Mouse (Mus musculus): ENCODE data around the gene Mboat1.

Mboat1 gene

DNA sequence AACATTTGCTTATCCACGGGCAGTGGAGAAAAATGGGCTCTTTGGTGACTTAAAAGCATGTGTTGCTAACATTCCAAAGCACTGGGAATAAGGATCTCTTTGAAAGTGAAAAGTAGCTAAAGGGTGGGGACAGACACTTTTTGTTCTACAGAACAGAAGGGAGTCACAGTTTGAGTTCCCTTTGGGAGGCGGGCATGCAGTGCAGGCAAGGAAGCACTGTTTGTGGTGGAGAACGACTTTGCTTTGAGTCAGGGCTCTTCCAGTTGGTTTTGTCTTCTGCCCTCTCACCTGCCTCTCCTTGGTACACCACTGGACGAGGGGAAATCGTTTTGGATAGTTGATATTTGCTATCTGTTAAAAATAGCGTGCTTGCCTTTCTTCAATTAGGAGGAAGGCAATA is 49.7 kb downstream of the Mboat1 start:
- DNase-seq (ENCODE audit: low read depth, low spot score), result no peak

- DNase-seq (ENCODE audit: low read depth, low spot score), result peak; percentile 28
Observed at GRCm38 (mm10) chr13:30186456-30186855, 50.2 kb downstream of the Mboat1 start.

- no peak for DNase-seq (ENCODE audit: low read depth, low spot score)
Observed at GRCm38 (mm10) chr13:30192031-30192716, 55.9 kb downstream of the Mboat1 start.

DNA sequence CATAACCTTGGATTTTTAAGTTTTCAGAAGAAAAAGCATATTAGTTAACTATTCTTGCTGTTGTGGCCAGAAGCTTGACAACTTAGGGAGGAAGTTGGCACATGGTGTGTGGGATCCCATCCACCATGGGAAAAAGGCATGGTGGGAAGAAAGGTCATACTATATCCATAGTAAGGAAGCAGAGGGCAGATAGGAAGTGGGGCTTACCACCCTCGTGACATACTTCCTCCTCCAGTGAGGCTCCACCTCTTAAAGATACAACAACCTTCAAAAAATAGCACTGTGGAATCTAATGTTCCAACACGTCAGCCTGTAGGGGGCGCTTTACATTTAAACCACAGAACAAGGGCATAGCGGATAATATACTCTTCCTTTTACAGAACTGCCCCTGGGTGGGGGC is 57.1 kb downstream of the Mboat1 start:
- DNase-seq (ENCODE audit: low read depth, low spot score), result no peak

DNA sequence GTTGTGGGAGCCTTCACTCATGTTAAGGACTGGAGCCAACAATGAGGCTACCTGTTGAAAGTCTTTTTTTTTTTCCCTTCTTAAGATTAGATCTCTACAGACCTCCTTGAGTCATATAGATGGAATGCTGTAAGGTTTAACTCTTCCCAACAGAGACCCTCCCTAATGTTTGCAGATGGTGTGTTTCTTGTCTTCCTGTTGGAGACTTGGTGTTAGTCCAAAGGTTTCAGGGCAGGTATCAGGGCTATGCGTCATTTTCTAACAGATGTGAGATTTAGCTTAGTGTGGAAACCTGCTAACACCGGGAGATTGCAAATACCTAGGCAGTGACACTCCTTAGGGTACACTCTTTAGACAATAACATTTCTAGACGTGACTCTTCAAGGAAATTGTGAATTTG is 58.5 kb downstream of the Mboat1 start:
- no peak for DNase-seq (ENCODE audit: low read depth, low spot score)

DNA sequence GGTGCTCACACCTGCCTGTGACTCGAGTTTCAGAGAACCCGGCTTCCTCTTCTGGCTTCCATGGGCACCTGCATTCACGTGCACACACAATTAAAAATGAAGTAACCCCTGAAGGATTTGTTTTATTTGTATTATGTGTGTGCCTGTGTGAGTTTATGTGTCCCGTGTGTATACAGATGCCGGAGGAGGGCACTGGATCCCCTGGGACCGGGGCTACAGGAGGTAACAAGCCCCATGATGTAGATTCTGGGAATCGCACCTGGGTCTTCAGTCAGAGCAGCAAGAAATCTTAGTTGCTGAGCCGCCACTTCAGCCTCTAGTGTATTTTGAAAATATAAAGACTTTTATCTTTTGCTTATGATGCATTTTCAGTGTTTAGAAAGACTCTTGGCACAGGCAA is 60.4 kb downstream of the Mboat1 start:
- no peak for DNase-seq (ENCODE audit: low read depth, low spot score)

- no peak for DNase-seq (ENCODE audit: low read depth, low spot score)
Observed at GRCm38 (mm10) chr13:30198101-30198570, 61.8 kb downstream of the Mboat1 start.

GRCm38 (mm10) chr13:30199821-30200220 is 63.5 kb downstream of the Mboat1 start:
- no peak for DNase-seq (ENCODE audit: low read depth, low spot score)

GRCm38 (mm10) chr13:30200737-30201136 is 64.4 kb downstream of the Mboat1 start:
- DNase-seq (ENCODE audit: low read depth, low spot score), result no peak

- DNase-seq (ENCODE audit: low read depth, low spot score), result no peak
Observed at GRCm38 (mm10) chr13:30203018-30203417, 66.7 kb downstream of the Mboat1 start.

DNA sequence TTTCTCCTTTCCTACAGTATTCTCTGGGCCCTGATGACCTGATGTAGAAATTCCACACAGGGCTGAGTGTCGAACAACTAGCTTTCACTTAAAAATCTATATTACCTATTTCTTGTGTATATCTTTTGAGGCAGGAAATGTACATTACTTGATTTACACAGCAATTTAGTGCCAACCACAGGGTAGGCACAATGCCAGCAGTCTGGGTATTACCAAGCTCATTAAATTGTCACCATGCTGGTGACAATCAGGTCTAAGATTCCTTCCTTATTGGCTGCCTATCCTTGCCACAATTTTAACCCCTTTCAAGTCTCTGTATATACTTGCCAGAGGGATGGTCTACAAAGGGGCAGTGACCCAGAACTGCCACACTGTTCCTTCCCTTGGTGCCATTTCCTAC is 71.9 kb downstream of the Mboat1 start:
- no peak for DNase-seq (ENCODE audit: low read depth, low spot score)

DNA sequence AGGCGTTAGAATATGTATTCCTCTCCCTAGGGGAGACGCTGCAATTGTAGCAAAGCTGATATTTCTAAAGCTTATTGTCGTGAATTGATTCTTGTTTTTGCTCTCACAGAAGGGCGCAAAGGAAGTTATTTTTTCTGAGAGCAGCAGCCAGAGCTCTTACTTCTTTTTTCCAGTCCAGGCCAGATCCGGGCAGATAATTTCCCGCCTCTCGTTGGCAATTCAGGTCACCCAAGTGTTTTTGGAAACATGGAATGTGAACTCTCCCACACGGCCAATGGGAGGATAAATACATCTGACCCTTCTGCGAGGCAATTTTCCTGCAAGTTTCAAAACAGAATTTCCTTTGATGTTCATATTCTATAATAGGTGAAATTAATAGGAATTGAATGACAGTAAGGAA is 77.0 kb downstream of the Mboat1 start:
- no peak for DNase-seq (ENCODE audit: low read depth, low spot score)

DNA sequence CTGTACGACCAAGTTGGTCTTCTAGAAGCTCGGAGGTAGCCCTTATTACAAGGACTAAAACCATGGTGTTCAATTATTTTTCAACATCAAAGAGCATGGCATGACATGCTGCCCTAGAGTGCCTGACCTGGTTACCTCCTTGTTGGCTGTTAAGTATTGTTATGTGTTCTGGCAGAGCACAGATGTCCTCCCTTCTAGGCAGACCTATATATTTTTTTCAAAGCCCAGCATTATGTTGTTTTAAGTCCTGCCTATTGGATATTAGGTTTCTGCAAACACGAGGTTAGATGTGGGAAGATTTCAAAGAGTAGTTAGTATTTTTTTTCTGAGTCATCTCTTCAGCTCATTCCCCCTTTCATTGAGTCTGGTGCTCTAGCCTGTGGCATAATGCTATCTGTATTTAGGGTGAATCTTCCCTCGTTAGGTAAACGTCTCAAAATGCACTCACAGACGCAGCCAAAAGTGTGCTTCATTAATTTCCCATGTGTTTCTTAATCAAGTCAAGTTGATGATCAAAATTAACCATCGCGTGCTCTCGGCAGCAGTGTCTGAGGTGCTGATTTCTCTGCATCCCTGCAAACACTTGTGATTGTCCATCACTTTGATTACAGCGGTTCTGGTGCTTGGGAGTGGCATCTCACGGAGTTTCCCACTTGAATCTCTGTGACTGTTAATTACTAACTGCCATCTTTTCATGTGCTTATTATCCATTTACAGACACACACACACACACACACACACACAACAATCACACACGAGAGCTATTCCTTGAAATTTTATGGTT is 81.5 kb downstream of the Mboat1 start:
- no peak for DNase-seq (ENCODE audit: low read depth, low spot score)

DNA sequence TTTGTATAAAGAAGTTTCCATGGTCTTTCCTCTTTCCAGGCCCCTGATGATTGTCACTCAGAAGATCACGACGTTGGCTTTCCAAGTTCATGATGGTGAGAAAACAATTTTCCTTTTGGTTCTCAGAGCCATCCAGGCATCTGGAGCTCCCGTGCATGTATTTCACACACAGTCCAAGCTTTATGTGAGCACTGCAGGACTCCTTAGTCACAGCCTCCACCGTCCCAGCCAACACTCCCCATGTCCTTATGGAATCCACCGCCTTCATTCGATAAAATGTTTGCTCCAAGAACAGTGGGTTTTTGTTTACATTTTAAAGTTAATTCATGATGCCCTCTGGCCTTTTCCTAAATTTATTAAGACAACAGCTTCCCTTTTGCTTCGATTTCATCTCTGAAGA is 83.3 kb downstream of the Mboat1 start:
- no peak for DNase-seq (ENCODE audit: low read depth, low spot score)

GRCm38 (mm10) chr13:30221316-30221715 is 85.0 kb downstream of the Mboat1 start:
- DNase-seq (ENCODE audit: low read depth, low spot score), result no peak

DNA sequence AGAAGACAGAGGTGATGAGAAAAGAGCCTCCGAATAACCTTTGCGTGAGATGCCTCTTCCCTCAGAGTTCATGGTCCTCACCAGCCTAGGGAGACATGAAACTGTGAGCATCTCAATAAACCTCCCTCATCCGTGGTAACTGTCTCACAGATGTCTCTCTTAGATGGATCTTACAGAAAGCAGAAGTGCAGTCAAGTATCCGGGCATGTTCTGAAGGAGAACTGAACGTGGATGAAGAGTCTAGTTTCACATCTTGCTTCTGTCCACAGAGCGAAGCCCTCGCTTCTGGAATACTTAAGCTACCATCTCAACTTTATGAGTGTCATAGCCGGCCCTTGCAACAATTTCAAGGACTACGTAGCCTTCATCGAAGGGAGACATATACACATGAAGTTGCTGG is 87.8 kb downstream of the Mboat1 start:
- no peak for DNase-seq (ENCODE audit: low read depth, low spot score)

GRCm38 (mm10) chr13:30224659-30225058 is 88.4 kb downstream of the Mboat1 start:
- no peak for DNase-seq (ENCODE audit: low read depth, low spot score)

- no peak for DNase-seq (ENCODE audit: low read depth, low spot score)
Observed at GRCm38 (mm10) chr13:30228762-30229161, 92.5 kb downstream of the Mboat1 start.

DNA sequence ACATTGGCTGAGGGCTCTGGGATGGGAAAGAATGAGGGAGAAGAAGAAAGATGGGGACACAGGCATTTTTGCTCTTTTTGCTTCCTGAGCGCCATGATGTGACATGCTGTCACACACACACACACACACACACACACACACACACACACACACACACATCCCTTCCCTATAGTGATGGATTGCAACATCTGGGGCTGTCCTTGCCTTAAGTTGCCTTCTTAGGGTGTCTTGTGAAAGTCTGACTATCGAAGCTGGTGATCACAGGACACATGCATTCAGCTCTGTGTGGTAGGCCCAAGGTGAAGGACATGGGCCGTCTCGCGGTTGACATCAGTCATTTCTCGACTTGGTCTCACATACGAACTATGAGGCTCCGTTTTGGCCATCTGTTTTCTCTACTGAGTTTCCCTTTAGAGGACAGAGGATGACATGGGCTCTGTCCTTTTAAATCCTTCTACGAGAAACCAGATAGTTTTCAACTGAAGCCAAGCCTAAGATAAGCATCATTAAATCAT is 93.4 kb downstream of the Mboat1 start:
- DNase-seq (ENCODE audit: low read depth, low spot score), result no peak

GRCm38 (mm10) chr13:30235056-30235750 is 98.9 kb downstream of the Mboat1 start:
- no peak for DNase-seq (ENCODE audit: low read depth, low spot score)

DNA sequence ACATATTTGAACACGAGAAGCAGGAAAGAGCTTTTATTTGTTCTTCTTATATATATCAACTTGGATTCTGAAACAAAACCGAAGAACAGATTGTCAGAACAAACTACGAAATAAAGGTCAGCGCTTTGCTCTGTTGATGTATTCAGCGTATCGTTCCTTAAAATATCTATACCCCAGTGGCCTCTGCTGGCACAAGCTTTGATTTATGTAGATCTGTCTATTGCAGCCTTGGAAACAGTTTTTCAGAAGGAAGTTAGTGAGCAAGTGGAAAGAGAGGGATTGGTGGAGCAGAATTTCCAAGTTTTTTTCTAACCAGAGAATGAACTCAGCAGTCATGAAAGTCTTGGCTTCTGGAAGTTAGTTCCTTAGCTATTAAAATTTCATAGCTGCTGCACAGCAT is 103.1 kb downstream of the Mboat1 start:
- DNase-seq (ENCODE audit: low read depth, low spot score), result no peak

- no peak for DNase-seq (ENCODE audit: low read depth, low spot score)
Observed at GRCm38 (mm10) chr13:30245573-30245972, 109.3 kb downstream of the Mboat1 start.

Data from brain, embryonic 18.5 days (tissue).